Mouse (Mus musculus) megakaryocyte, embryonic 14.5 days (primary cell): ENCODE data around the gene Oit3.

ENCODE experiments used
- FLI1 ChIP-seq: IDR thresholded peaks from 2 replicates; pipeline ENCODE4 v1.6.1; 2012; ENCODE audit warnings: low read length, inconsistent platforms, mixed read lengths
- GATA1 ChIP-seq: IDR thresholded peaks from 3 replicates; pipeline ENCODE4 v1.6.1; 2012; ENCODE audit warnings: mixed read lengths, low read length, inconsistent platforms, borderline replicate concordance

DNA sequence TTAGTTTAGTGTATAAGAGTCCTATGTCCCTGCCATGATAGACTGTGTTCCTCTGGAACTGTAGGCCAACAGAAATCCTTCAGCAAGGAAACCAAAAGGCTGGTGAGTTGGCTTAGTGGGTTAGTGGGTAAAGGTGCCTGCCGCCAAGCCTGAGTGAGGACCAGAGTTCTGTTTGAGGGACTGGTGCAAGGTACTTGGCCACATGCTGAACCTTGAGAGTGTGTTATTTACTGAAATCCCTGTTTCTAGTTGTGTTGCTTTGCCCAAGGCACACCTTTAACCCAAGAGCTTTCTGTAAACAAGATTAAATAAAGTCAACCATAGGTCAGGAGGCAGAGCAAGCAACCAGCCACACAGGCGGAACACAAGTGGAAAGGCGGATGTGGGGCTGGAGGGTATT lies 24.0 kb upstream of the Oit3 start:
- TF ChIP-seq GATA1 (no peak), FLI1 (no peak)
